Mouse (Mus musculus) left cerebral cortex, adult 2 months (tissue): ENCODE data around the gene Wdr54. TPM values are rescaled to one million over a fixed set of nuclear protein-coding genes. Genes with fewer than 3 reads are reported as not detected.

Experiments used
- DNase-seq, 2 experiments: peaks; one replicate each; pipeline ENCODE4 v3.0.0; 2021 to 2022; ENCODE audit warnings: low spot score in 2 of 2, mixed read lengths in 1 of 2; ENCODE audit errors: extremely low spot score in 1 of 2
- H3K27ac ChIP-seq: fragments of 200-600 bp; 2 replicates; pipeline ENCODE4 v1.8.1; 2022
- H3K4me3 ChIP-seq: fragments of 200-600 bp; 2 replicates; pipeline ENCODE4 v1.8.1; 2022
- CTCF ChIP-seq: fragments of 200-600 bp; IDR thresholded peaks from 2 replicates; pipeline ENCODE4 v1.8.1; 2022; ENCODE audit warnings: antibody characterized with exemption, mild to moderate bottlenecking, moderate library complexity
- intact Hi-C: fragments of 180-260 bp; cut with DNase I; formaldehyde crosslinking; loops from one replicate; pipeline ENCODE4 v1.15.1; 2025
- total RNA-seq, 2 experiments: library from RNA; stranded (reverse); gene quantifications; 2 replicates each; pipeline ENCODE4 v1.2.3; 2021

Wdr54 gene
- total RNA-seq, 2 experiments from 2014 or later = 26.0 to 26.6 TPM

- H3K27ac ChIP-seq = peak within 1 kb of the TSS; percentile 94
- TF ChIP-seq CTCF = no peak; the same call in 1 of the 2 replicates
- intact Hi-C loops = loop anchor here (2.0 kb wide), 1 partner anchor 34 kb away; no protein-coding TSS in a partner anchor
- peak; percentile 82 to 84 for DNase-seq
- H3K4me3 ChIP-seq = peak within 1 kb of the TSS; percentile 98
Measured at GRCm38 (mm10) chr6:83108762-83109668, 47.2 kb downstream of the Wdr54 start, which contains the start of gene Mrpl53. Gene Mrpl53 (plus strand): TSS chr6:83109040.

- intact Hi-C loops = loop anchor here (2.0 kb wide), 1 partner anchor 35 kb away; no protein-coding TSS in a partner anchor
- DNase-seq = peak; percentile 71
- Histone ChIP-seq H3K4me3 (peak overlapping the region; percentile 98), H3K27ac (peak overlapping the region; percentile 94)
- peak; percentile 81 for TF ChIP-seq CTCF
Measured at GRCm38 (mm10) chr6:83107566-83108400, 48.4 kb downstream of the Wdr54 start.

GRCm38 (mm10) chr6:83104158-83104557 is 52.0 kb downstream of the Wdr54 start:
- Histone ChIP-seq H3K4me3 (no peak overlapping the region), H3K27ac (no peak overlapping the region)
- DNase-seq = no peak
- no peak for TF ChIP-seq CTCF
- intact Hi-C loops = no loop called here

GRCm38 (mm10) chr6:83103130-83103650 is 53.0 kb downstream of the Wdr54 start:
- Histone ChIP-seq H3K4me3 (peak overlapping the region; percentile 72), H3K27ac (peak overlapping the region; percentile 40; the same call in 1 of the 2 replicates)
- no peak for TF ChIP-seq CTCF
- intact Hi-C loops = no loop called here
- no peak for DNase-seq

- Histone ChIP-seq H3K27ac (peak overlapping the region; percentile 90), H3K4me3 (peak overlapping the region; percentile 72)
- TF ChIP-seq CTCF = peak; percentile 51
- intact Hi-C loops = loop anchor here (1.0 to 2.0 kb wide), 3 partner anchors 23 to 106 kb away; partner anchors contain the start of gene Aup1
- DNase-seq = peak; percentile 62 to 64
Measured at GRCm38 (mm10) chr6:83101688-83102556, 54.3 kb downstream of the Wdr54 start.

DNA sequence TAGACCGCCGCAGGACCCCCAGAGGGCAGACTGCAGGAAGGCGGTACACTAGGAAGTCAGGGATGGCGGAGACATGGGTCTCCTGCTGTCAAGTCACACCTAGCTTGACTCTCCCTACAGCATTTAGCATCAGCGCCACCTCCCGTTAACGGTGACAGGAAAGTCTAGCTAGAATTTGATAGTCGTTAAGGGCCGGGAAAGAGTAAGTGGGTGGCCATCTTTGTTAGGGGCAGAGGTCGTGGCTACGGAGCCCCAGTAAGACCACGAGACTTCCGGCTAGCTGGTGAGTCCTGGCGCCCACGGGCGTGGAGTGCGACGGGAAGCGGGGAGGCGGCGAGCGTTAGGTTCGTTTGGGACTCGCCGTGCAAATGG is 54.9 kb downstream of the Wdr54 start, which contains the start of the genes Ccdc142 and Gm42688:
Ccdc142 (plus strand) TSS at position 286 of the 372 bp plus-strand sequence.
Gm42688 (plus strand) TSS at position 302 of the 372 bp plus-strand sequence.
- intact Hi-C loops = loop anchor here (1.0 to 2.0 kb wide), 3 partner anchors 23 to 105 kb away; partner anchors contain the start of gene Aup1
- TF ChIP-seq CTCF = peak; percentile 49
- Histone ChIP-seq H3K4me3 (peak within 1 kb of the TSS; percentile 72), H3K27ac (peak within 1 kb of the TSS; percentile 90)
- DNase-seq = peak; percentile 80 to 86

Other genes with a start within 250 kb of the Wdr54 start
- gene Sema4f, start 216.6 kb downstream of the Wdr54 start, total RNA-seq = 10 to 100 TPM; 39.4 to 40.7 TPM
- not detected for gene M1ap, start 209.5 kb downstream of the Wdr54 start, total RNA-seq
- 1 to 10 TPM; 1.4 to 2.1 TPM for gene Dok1, start 122.9 kb downstream of the Wdr54 start, total RNA-seq
- 1 to 10 TPM; 2.0 to 3.5 TPM for gene Loxl3, start 122.2 kb downstream of the Wdr54 start, total RNA-seq
- gene Aup1, start 101.9 kb downstream of the Wdr54 start, total RNA-seq = 100 to 1,000 TPM; 130 to 135 TPM
- 10 to 100 TPM; 42.2 to 47.0 TPM for gene Htra2, start 101.1 kb downstream of the Wdr54 start, total RNA-seq
- under 1 TPM; 0.61 to 0.68 TPM for gene Dqx1, start 98.6 kb downstream of the Wdr54 start, total RNA-seq
- gene Tlx2, start 86.1 kb downstream of the Wdr54 start, total RNA-seq = not detected
- gene Pcgf1, start 78.5 kb downstream of the Wdr54 start, total RNA-seq = 10 to 100 TPM; 24.3 to 27.0 TPM
- gene Lbx2, start 70.0 kb downstream of the Wdr54 start, total RNA-seq = 1 to 10 TPM in 1 of 2 experiments, not detected in 1; 1.9 TPM
- 1 to 10 TPM; 6.8 to 7.8 TPM for gene Ccdc142, start 54.8 kb downstream of the Wdr54 start, total RNA-seq
- gene Gm42688, start 54.8 kb downstream of the Wdr54 start, total RNA-seq = 1 to 10 TPM; 4.6 to 6.9 TPM
- gene Mrpl53, start 47.4 kb downstream of the Wdr54 start, total RNA-seq = 10 to 100 TPM; 57.5 to 61.7 TPM
- gene Mogs, start 40.9 kb downstream of the Wdr54 start, total RNA-seq = 10 to 100 TPM; 28.6 to 29.5 TPM
- gene Wbp1, start 34.8 kb downstream of the Wdr54 start, total RNA-seq = 10 to 100 TPM; 42.4 to 42.5 TPM
- 10 to 100 TPM; 19.9 to 22.2 TPM for gene Ino80b, start 31.0 kb downstream of the Wdr54 start, total RNA-seq
- gene Rtkn, start 20.9 kb downstream of the Wdr54 start, total RNA-seq = 10 to 100 TPM; 87.0 to 97.5 TPM
- gene 1700003E16Rik, start within 50 bp of the Wdr54 start, total RNA-seq = 10 to 100 TPM; 30.9 to 35.6 TPM
- gene Dctn1, start 9.5 kb upstream of the Wdr54 start, total RNA-seq = 100 to 1,000 TPM; 369 to 376 TPM
- 1 to 10 TPM in 1 of 2 experiments, under 1 TPM in 1; 0.84 to 1.3 TPM for gene Slc4a5, start 63.4 kb upstream of the Wdr54 start, total RNA-seq
- gene Mthfd2, start 169.5 kb upstream of the Wdr54 start, total RNA-seq = 1 to 10 TPM; 5.7 to 8.1 TPM
- 10 to 100 TPM; 18.9 to 22.0 TPM for gene Mob1a, start 169.6 kb upstream of the Wdr54 start, total RNA-seq
- gene Bola3, start 192.8 kb upstream of the Wdr54 start, total RNA-seq = 10 to 100 TPM; 49.3 to 54.3 TPM